Mouse (Mus musculus) urinary bladder, postnatal 14 days (tissue): ENCODE data around the gene Emilin2.
A peak's percentile ranks its signal among the peaks of the same experiment; 100 is the strongest.

Source experiments
- DNase-seq: peaks from one replicate; pipeline ENCODE4 v3.0.0; 2021; ENCODE audit warnings: low spot score

Gene Emilin2

GRCm38 (mm10) chr17:71300338-71300737 is 11.4 kb downstream of the Emilin2 start:
- DNase-seq: peak; percentile 70

GRCm38 (mm10) chr17:71299879-71300278 is 11.9 kb downstream of the Emilin2 start:
- peak; percentile 38 for DNase-seq

GRCm38 (mm10) chr17:71294570-71294969 is 17.2 kb downstream of the Emilin2 start:
- no peak for DNase-seq

GRCm38 (mm10) chr17:71292897-71293296 is 18.9 kb downstream of the Emilin2 start:
- DNase-seq: no peak

- DNase-seq: no peak
Observed at GRCm38 (mm10) chr17:71291897-71292420, 19.8 kb downstream of the Emilin2 start.

- no peak for DNase-seq
Observed at GRCm38 (mm10) chr17:71290486-71291410, 21.0 kb downstream of the Emilin2 start.

GRCm38 (mm10) chr17:71289572-71290176 is 22.1 kb downstream of the Emilin2 start:
- peak; percentile 14 for DNase-seq

- no peak for DNase-seq
Observed at GRCm38 (mm10) chr17:71288808-71289548, 22.8 kb downstream of the Emilin2 start.

GRCm38 (mm10) chr17:71288145-71288758 is 23.5 kb downstream of the Emilin2 start:
- no peak for DNase-seq

- DNase-seq: no peak
Observed at GRCm38 (mm10) chr17:71287586-71287985, 24.2 kb downstream of the Emilin2 start.

- peak; percentile 15 for DNase-seq
Observed at GRCm38 (mm10) chr17:71285929-71286328, 25.8 kb downstream of the Emilin2 start.

GRCm38 (mm10) chr17:71284890-71285289 is 26.9 kb downstream of the Emilin2 start:
- DNase-seq: peak; percentile 15

GRCm38 (mm10) chr17:71283237-71283636 is 28.5 kb downstream of the Emilin2 start:
- DNase-seq: peak; percentile 66

- DNase-seq: no peak
Observed at GRCm38 (mm10) chr17:71282716-71283115, 29.1 kb downstream of the Emilin2 start.

GRCm38 (mm10) chr17:71277701-71278491 is 33.9 kb downstream of the Emilin2 start:
- DNase-seq: no peak

- DNase-seq: no peak
Observed at GRCm38 (mm10) chr17:71276771-71277170, 35.0 kb downstream of the Emilin2 start.

- DNase-seq: no peak
Observed at GRCm38 (mm10) chr17:71273901-71274300, 37.9 kb downstream of the Emilin2 start.

- no peak for DNase-seq
Observed at GRCm38 (mm10) chr17:71268599-71268998, 43.2 kb downstream of the Emilin2 start.

GRCm38 (mm10) chr17:71268152-71268551 is 43.6 kb downstream of the Emilin2 start:
- DNase-seq: no peak

- DNase-seq: no peak
Observed at GRCm38 (mm10) chr17:71267374-71267773, 44.4 kb downstream of the Emilin2 start.
